Mouse (Mus musculus) heart, embryonic 11.5 days (tissue): ENCODE data around the gene Med19. TPM values are rescaled to one million over a fixed set of nuclear protein-coding genes. Genes with fewer than 3 reads are reported as not detected.

Source experiments
- ATAC-seq: fragments of 200-750 bp; cut with Nextera tagmentation; replicated peaks from 2 replicates; pipeline ENCODE4 v1.8.0; 2017; ENCODE audit warnings: moderate library complexity; ENCODE audit not compliant: insufficient number of reproducible peaks, low FRiP score, low TSS enrichment
- H3K27ac ChIP-seq: fragments of 300-500 bp; sonication (generic); 2 replicates; pipeline ENCODE4 v1.5.1; 2014; ENCODE audit warnings: mild to moderate bottlenecking, low read depth, low read length
- H3K27me3 ChIP-seq: fragments of 300-500 bp; sonication (generic); 2 replicates; pipeline ENCODE4 v1.6.1; 2014; ENCODE audit warnings: mild to moderate bottlenecking, low read length, mixed read lengths; ENCODE audit not compliant: control insufficient read depth, insufficient read depth
- H3K36me3 ChIP-seq: fragments of 300-500 bp; sonication (generic); 2 replicates; pipeline ENCODE4 v1.6.1; 2014; ENCODE audit warnings: mild to moderate bottlenecking, low read length, moderate library complexity, mixed read lengths; ENCODE audit not compliant: control insufficient read depth, insufficient read depth
- H3K4me1 ChIP-seq: fragments of 300-500 bp; sonication (generic); 2 replicates; pipeline ENCODE4 v1.6.1; 2014; ENCODE audit warnings: low read length; ENCODE audit not compliant: control insufficient read depth, insufficient read depth
- H3K4me2 ChIP-seq: fragments of 300-500 bp; sonication (generic); 2 replicates; pipeline ENCODE4 v1.6.1; 2014; ENCODE audit warnings: mild to moderate bottlenecking, moderate library complexity
- H3K4me3 ChIP-seq: fragments of 300-500 bp; sonication (generic); 2 replicates; pipeline ENCODE4 v1.5.1; 2014; ENCODE audit warnings: low read depth, low read length
- H3K9ac ChIP-seq: fragments of 300-500 bp; sonication (generic); 2 replicates; pipeline ENCODE4 v1.6.1; 2014; ENCODE audit warnings: mild to moderate bottlenecking, low read depth, low read length, moderate library complexity
- H3K9me3 ChIP-seq: fragments of 300-500 bp; sonication (generic); replicated peaks from 2 replicates; pipeline ENCODE4 v1.6.1; 2016; ENCODE audit warnings: low read length; ENCODE audit not compliant: control insufficient read depth
- WGBS: fragments of 180-500 bp; shearing (Covaris S2); extraction: QIAGEN DNeasy Blood & Tissue Kit; methylation state at CpG from one replicate; pipeline ENCODE4 v1.1.7; 2014; ENCODE audit not compliant: insufficient replicate concordance; 5-methylcytosine and 5-hydroxymethylcytosine counted together
- polyA plus RNA-seq: library from polyadenylated mRNA; unstranded; fragments of >200 nt; fragmentation: Nextera tagmentation; extraction: Ambion mirVana; gene quantifications from 2 replicates; pipeline ENCODE4 v1.2.1, GENCODE M21; 2014

The Med19 gene
- polyA plus RNA-seq, 1 experiment from 2014 or later = 42.1 TPM

DNA sequence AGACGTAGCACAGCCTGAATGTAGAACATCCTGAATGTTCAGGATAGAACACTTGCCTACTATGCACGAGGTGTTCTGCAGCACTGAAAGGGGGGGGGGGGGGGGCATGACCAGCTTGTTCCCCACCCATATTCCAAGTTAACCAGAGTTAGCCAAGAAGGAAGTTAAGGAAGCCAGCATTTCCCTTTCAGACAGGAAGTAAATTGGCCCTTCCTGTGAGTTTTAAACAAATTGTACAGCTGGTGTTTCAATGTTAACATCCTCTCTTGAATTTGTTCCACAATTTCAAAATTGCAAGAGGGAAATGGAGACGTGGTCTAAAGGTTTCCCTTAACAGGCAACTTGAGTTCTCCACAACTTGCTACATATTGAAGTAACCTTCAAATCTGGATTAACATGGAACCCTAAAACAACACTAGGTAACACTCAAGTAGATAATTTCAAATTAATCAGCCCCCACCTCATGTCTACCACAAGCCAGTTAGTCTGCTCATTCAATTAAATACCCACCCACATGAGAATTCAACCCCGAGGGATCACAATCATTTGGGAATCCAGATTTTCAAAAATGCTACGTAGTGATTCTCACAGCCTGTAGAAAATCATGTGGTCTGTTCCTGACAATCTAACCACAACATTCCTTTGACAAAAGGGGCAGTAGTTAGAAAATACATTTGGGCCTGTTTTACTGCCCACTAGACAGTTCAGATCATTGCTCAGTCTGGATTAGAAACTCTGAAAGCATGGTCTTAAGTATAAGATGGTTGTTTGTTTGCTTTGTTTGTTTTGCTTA lies 39.6 kb upstream of the Med19 start:
- WGBS = 44% methylated on average over 5 of the region's 5 CpGs
- H3K27me3 ChIP-seq = no peaks in the 10 kb centered on the region
- no peaks in the 10 kb centered on the region for H3K36me3 ChIP-seq
- peak overlapping the region; percentile 31; the same call in 1 of the 2 replicates for H3K9ac ChIP-seq
- H3K9me3 ChIP-seq = no peaks in the 10 kb centered on the region
- H3K27ac ChIP-seq = peak overlapping the region; percentile 98
- no peak for ATAC-seq
- peak overlapping the region; percentile 56 for H3K4me2 ChIP-seq
- H3K4me1 ChIP-seq = peaks cover 80% of the 10 kb centered on the region
- H3K4me3 ChIP-seq = no peak overlapping the region

GRCm38 (mm10) chr2:84640833-84641232 lies 37.4 kb upstream of the Med19 start:
- no peak overlapping the region for H3K4me3 ChIP-seq
- H3K27me3 ChIP-seq = no peaks in the 10 kb centered on the region
- no peak overlapping the region for H3K4me2 ChIP-seq
- H3K4me1 ChIP-seq = peaks cover 66% of the 10 kb centered on the region
- no peak for ATAC-seq
- no peaks in the 10 kb centered on the region for H3K9me3 ChIP-seq
- no peak overlapping the region for H3K9ac ChIP-seq
- no peaks in the 10 kb centered on the region for H3K36me3 ChIP-seq
- H3K27ac ChIP-seq = no peak overlapping the region

DNA sequence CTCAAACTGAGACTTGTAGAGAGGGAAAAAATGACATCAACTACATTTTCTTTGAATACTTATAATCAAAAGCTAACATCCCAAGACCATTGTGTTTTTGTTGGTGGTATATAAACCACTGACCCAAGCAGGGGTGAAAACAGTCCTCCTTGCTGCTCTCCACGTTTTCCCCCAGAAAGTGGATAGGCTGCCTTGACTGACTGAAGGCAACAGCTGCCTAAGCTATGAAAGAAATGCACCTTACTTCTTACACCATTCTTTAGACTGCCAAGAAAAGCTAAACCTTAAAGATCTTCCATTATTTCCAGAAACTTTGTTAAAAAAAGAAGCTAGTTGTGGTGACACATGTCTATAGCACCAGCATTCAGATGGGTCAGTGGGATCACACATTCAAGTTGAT lies 32.1 kb upstream of the Med19 start:
- 71% methylated on average over 1 of the region's 1 CpGs for WGBS
- H3K27ac ChIP-seq = 0 out of 2 replicates have a peak overlapping the region, but pooled peaks have one; percentile 22
- ATAC-seq = no peak
- no peak overlapping the region for H3K9ac ChIP-seq
- no peak overlapping the region for H3K4me3 ChIP-seq
- peak overlapping the region; percentile 27 for H3K4me2 ChIP-seq
- H3K4me1 ChIP-seq = peaks cover 35% of the 10 kb centered on the region
- no peaks in the 10 kb centered on the region for H3K9me3 ChIP-seq
- no peaks in the 10 kb centered on the region for H3K27me3 ChIP-seq
- no peaks in the 10 kb centered on the region for H3K36me3 ChIP-seq

DNA sequence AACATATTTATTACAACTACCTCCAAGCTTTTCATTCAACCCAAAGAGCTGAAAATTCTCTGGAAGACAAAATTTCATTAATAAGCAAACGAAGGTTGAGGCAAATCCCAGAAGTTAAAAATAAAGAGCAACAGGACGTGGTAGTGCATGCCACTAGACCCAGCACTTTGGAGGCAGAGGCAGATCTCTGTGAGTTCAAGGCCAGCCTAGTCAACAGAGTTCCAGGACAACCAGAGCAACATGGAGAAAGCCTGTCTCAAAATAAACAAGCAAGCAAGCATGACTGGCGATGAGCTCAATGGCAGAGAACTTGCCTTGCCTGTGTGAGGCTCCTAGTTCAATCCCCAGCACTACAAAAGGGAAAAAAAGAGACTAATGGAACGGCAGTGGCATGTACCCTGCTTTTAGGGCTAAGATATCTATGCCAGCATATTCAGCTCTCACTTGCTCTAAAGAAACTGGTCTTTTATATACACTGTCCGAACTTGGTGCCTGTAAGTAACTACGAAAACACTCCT lies 31.1 kb upstream of the Med19 start:
- WGBS = 84% methylated on average over 6 of the region's 6 CpGs
- no peaks in the 10 kb centered on the region for H3K36me3 ChIP-seq
- no peak overlapping the region for H3K9ac ChIP-seq
- no peak overlapping the region for H3K27ac ChIP-seq
- H3K9me3 ChIP-seq = no peaks in the 10 kb centered on the region
- no peak for ATAC-seq
- no peaks in the 10 kb centered on the region for H3K27me3 ChIP-seq
- H3K4me1 ChIP-seq = peaks cover 30% of the 10 kb centered on the region
- H3K4me3 ChIP-seq = 0 out of 2 replicates have a peak overlapping the region, but pooled peaks have one; percentile 5
- H3K4me2 ChIP-seq = peak overlapping the region; percentile 63

GRCm38 (mm10) chr2:84648369-84648768 lies 29.8 kb upstream of the Med19 start:
- Histone ChIP-seq H3K4me2 (peak overlapping the region; percentile 63), H3K9ac (peak overlapping the region; percentile 61), H3K4me1 (peaks cover 21% of the 10 kb centered on the region), H3K27ac (0 out of 2 replicates have a peak overlapping the region, but pooled peaks have one; percentile 22), H3K36me3 (no peaks in the 10 kb centered on the region), H3K4me3 (peak overlapping the region; percentile 76), H3K27me3 (no peaks in the 10 kb centered on the region), H3K9me3 (no peaks in the 10 kb centered on the region)
- WGBS = 27% methylated on average over 6 of the region's 6 CpGs
- ATAC-seq = no peak

GRCm38 (mm10) chr2:84649674-84650073 lies 28.5 kb upstream of the Med19 start:
- H3K4me2 ChIP-seq = peak overlapping the region; percentile 63
- under 1% methylated on average over 10 of the region's 10 CpGs for WGBS
- no peaks in the 10 kb centered on the region for H3K36me3 ChIP-seq
- no peaks in the 10 kb centered on the region for H3K27me3 ChIP-seq
- peak overlapping the region; percentile 98 for H3K27ac ChIP-seq
- peak overlapping the region; percentile 76 for H3K4me3 ChIP-seq
- H3K9ac ChIP-seq = peak overlapping the region; percentile 94
- peaks cover 15% of the 10 kb centered on the region for H3K4me1 ChIP-seq
- no peaks in the 10 kb centered on the region for H3K9me3 ChIP-seq
- no peak for ATAC-seq

GRCm38 (mm10) chr2:84650464-84651195 lies 27.6 kb upstream of the Med19 start, which contains the start of gene Ctnnd1:
TSS of gene Ctnnd1 (minus strand) at chr2:84650765.
- H3K4me3 ChIP-seq = peak within 1 kb of the TSS; percentile 76
- ATAC-seq = peak; percentile 94
- H3K36me3 ChIP-seq = no peaks in the 10 kb centered on the region
- peak within 1 kb of the TSS; percentile 94 for H3K9ac ChIP-seq
- H3K4me2 ChIP-seq = peak within 1 kb of the TSS; percentile 63
- peak within 1 kb of the TSS; percentile 98 for H3K27ac ChIP-seq
- H3K4me1 ChIP-seq = peaks cover 15% of the 10 kb centered on the region
- WGBS = under 1% methylated on average over 15 of the region's 15 CpGs
- no peaks in the 10 kb centered on the region for H3K9me3 ChIP-seq
- H3K27me3 ChIP-seq = no peaks in the 10 kb centered on the region

- no peaks in the 10 kb centered on the region for H3K36me3 ChIP-seq
- no peak overlapping the region for H3K9ac ChIP-seq
- H3K9me3 ChIP-seq = no peaks in the 10 kb centered on the region
- H3K27me3 ChIP-seq = no peaks in the 10 kb centered on the region
- H3K4me3 ChIP-seq = no peak overlapping the region
- no peak overlapping the region for H3K27ac ChIP-seq
- no peaks in the 10 kb centered on the region for H3K4me1 ChIP-seq
- ATAC-seq = no peak
- no peak overlapping the region for H3K4me2 ChIP-seq
These were observed 24.8 kb upstream of the Med19 start for GRCm38 (mm10) chr2:84653354-84653753.
